Mouse (Mus musculus): ENCODE results near the gene Rps3.
"Not testable (repeated sequence)": the region's sequence is repeated elsewhere in the genome, so short reads cannot be mapped to it uniquely, and the experiment has no call there.

Rps3 gene

GRCm38 (mm10) chr7:99483271-99483923, at the start of gene Rps3:
TSS of gene Rps3 (minus strand) at chr7:99483738.
- peak; percentile 99 for DNase-seq

- DNase-seq: no peak
Measured at GRCm38 (mm10) chr7:99532526-99532925, 49.0 kb upstream of the Rps3 start.

DNA sequence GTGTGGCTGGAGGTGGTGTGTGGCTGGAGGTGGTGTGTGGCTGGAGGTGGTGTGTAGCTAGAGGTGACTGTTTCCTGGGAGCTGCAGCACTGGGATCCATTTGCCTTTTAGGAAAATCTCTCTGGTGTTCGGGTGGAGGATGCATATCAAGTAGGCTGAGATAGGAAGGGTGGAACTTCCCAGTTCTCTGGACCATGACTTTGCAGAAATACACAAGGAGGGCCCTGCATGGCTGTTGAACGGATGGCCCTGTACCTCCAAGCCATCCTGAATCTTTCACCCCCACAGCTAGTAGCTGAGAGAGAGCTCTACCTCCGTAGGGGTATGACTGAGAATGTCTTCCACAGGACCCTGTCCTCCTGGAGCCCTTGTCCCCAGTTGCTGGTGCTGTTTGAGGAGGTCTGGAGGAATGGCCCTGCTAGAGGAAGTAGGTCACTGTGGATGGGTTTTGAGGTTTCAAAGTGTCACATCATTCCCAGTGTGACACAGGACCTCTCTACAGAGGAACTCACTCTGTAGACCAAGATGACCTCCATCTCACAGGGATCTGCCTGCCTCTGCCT, 48.0 kb upstream of the Rps3 start:
- peak; percentile 91 for DNase-seq

GRCm38 (mm10) chr7:99529410-99529809, 45.9 kb upstream of the Rps3 start:
- DNase-seq: no peak

GRCm38 (mm10) chr7:99528547-99528946, 45.0 kb upstream of the Rps3 start:
- peak; percentile 91 for DNase-seq

DNA sequence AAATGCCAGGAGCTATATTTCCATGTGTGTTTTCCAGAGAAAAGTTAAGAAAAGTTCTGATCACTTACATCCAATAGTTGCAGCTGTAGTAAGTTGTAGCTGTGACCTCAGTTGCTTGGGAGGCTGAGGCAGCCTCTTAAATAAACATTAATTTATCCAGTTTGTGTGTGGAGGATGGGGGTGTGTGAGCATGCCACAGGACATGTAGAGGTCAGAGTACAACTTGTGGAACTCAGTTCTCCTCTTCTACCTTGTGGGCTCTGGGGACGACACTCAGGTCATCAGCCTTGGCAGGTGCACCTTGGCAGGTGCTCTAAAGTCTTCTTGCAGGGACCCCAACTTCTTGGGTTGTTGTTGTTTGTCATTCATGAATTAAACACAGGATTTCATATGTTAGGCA, 40.3 kb upstream of the Rps3 start:
- DNase-seq: no peak

GRCm38 (mm10) chr7:99523121-99523520, 39.6 kb upstream of the Rps3 start:
- no peak for DNase-seq

GRCm38 (mm10) chr7:99518954-99519644, 35.6 kb upstream of the Rps3 start:
- no peak for DNase-seq

DNA sequence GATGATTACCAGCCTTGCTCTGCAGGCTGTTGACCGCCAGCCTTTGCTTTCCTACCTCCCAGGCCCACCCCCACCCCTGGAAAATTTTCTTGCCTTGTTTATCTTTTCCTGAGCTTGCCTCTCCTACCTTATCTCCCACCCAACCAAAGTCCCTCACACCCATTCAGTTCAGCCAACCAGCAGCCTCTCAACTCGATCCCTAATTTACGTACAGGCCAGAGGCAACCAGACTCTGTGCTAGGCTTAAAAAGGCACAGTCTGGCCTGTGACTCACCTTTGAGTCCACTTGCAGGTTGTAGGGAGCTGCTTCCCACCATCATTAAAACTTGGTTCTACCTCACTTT, 33.2 kb upstream of the Rps3 start:
- no peak for DNase-seq

- no peak for DNase-seq
Measured at GRCm38 (mm10) chr7:99516092-99516813, 32.7 kb upstream of the Rps3 start.

DNA sequence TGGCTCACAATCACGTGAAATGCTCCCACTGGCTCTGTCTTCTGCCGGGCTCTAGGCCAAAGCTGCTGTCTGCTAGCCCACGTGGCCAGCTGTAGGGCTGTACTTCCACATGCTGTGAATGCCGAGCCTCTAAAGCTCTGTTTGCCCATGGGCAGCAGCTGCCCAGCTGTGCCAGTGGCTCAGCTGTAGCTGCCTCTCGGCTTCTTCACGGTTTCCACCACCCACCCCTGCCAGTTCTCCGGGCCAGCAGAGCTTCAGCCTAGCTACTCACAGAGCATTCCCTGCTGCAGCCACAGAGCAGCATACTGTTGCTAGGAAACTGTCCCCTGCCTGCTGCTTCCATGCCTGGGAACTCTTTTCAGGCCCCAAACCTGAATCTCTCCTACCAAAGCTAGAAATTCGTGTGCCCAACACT, 26.6 kb upstream of the Rps3 start:
- peak; percentile 97 for DNase-seq

DNA sequence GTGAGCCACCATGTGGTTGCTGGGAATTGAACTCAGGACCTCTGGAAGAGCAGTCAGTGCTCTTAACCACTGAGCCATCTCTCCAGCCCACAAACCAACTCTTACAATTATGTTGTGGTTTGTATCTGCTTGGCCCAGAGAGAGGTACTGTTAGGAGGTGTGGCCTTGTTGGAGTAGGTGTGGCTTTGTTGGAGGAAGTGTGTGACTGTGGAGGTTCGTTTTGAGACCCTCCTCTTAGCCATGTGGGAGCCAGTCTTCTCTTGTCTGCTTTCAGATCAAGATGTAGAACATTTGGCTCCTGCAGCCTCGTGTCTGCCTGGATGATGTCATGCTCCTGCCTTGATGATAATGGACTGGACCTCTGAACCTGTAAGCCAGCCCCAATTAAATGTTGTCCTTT, 24.6 kb upstream of the Rps3 start:
- DNase-seq: not testable (repeated sequence)

- DNase-seq: no peak
Measured at GRCm38 (mm10) chr7:99504556-99504955, 21.0 kb upstream of the Rps3 start.

GRCm38 (mm10) chr7:99501148-99501547, 17.6 kb upstream of the Rps3 start:
- DNase-seq: no peak

DNA sequence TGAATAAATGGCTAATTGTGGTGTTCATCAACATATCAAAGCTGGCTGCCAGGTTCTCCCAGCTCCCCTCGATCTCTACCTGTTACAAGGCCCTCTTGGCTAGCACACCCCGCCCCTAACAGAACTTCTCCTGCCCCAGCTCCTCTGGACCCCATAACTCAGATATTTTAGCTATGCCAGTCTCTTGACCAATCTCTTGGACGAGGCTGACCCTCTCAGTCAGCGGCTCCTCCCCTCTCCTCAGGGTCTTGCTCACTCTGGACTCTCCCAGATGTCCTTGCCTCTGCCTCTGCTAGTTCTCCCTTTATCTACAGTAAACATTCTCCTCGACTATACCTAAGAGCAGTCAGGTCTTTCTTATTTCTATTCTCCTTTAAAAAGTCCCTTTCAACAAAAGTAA, 17.1 kb upstream of the Rps3 start:
- DNase-seq: peak; percentile 86

DNA sequence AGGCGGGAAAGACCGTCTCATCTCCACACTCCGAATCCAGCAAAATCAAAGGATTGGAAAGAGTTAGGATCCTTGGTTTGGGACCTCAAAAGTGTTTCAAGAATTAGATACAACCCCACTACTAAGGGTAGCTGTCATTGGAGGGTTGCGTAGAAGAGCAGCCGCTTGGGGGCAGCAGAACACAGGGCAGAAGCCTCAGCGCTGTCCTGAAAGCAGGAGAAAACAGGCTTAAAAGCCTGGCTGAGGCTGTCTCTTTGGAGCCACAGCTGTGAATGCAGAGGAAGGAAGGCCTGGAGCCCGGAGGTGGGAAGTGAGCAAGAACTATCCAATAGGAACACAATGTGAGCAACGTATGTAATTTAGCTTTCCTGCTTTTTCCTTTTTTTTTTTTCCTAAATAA, 16.7 kb upstream of the Rps3 start:
- DNase-seq: peak; percentile 97

DNA sequence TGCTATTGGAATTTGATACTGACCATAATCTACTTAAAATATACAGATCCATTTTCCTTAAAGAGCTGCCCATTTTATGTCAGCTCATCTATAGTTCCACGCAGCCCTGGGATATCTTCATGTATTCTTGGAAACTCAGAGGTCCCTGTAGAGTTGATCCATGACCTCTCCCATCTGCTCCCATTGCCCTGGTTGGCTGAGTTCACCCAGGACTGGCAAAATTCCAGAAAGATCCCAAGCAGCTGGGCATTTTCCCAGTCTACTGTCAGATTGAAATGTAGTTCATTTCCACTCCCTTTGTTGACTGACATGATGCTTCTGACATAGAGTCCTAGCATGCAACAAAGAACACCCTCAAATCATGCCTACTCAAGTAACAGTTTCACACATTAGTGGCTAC, 15.6 kb upstream of the Rps3 start:
- no peak for DNase-seq

DNA sequence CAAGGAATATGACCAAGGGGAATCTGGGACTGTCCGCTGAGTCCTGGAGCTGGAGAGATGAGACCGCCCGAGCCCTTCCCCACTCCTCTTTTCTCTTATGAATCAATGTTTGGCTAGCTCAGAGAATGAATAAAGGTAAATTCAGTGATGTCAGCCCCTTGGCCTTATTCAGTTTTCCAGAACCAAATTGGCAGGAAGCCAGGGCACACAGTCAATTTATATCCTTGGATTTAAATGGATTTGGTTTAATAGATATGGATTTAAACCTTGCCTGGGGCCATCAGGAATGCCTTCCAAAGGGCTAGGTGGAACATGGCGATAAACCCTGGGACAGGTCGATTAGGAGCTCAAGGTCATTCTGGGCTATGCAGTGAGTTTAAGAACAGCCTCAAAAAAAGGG, 6.2 kb upstream of the Rps3 start:
- DNase-seq: no peak

- peak; percentile 90 for DNase-seq
Measured at GRCm38 (mm10) chr7:99484679-99485078, 1.1 kb upstream of the Rps3 start.

DNA sequence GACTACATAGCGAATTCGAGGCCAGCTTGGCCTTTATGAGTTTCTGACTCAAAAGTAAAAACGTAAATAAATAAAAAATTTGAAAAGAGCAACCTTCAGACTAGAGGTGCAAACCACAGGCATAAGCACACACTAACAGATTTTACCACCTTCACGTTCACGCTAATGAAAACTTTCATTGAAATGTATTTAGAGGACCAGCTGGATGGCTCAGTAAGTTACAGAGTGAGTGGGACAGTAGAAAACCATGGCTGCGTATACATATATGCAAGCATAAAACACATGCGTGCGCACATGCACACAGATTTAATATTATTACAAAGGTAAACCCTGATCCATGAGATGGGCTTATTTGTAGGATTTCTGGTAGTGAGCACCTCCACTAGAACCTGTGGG, 384 bp upstream of the Rps3 start:
- no peak for DNase-seq

DNA sequence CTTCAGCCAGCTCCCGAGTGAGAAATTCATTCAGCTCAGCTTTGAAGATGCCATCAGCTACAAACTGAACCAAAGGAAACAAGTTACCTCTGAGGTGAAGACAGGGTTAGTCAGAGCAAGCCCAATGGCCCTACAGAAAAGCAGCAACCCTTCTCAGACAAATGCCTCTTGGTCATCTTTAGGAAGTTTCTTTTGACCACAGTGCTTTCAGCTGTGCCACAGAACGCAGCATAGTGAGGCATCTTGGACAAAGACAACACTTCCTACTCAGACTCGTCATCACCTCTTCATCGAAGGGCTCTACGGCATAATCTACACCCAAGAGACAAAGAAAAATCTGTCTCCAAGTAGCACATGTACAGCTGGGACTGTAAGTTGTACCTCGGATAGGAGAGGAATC, 901 bp downstream of the Rps3 start:
- peak; percentile 79 for DNase-seq

DNA sequence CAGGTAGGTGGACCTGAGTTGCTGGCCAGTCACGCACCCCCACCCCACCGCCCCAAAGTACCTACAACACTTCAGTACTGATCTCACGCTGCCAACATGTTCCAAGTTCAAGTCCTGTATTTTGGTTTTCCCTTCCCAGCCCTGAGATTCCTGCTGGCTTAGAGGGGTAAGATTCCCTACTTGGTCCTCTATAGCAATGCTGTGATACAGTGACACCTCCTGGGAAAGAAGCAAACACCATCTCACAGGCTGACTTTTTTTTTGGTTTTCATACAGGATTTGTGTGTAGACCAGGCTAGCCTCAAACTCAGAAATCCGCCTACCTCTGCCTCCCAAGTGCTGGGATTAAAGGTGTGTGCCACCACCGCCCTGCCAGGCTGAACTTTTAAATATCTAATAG, 6.3 kb downstream of the Rps3 start:
- no peak for DNase-seq

- peak; percentile 85 for DNase-seq
Measured at GRCm38 (mm10) chr7:99476558-99477114, 6.9 kb downstream of the Rps3 start.

GRCm38 (mm10) chr7:99475562-99475911, 8.0 kb downstream of the Rps3 start:
- no peak for DNase-seq

All from heart, adult 11 months (tissue).